Mouse (Mus musculus) erythroblast, adult 5-6 weeks (primary cell): ENCODE results near the gene Banf1. TPM values are rescaled to one million over a fixed set of nuclear protein-coding genes. Genes with fewer than 3 reads are reported as not detected.
"Not testable (repeated sequence)": the region's sequence is repeated elsewhere in the genome, so short reads cannot be mapped to it uniquely, and the experiment has no call there.

Source experiments
- ATAC-seq: replicated peaks from 2 replicates; pipeline ENCODE4 v1.8.0; 2016; ENCODE audit warnings: moderate number of reproducible peaks, mild to moderate bottlenecking, moderate TSS enrichment, inconsistent platforms; ENCODE audit not compliant: poor library complexity, low FRiP score, severe bottlenecking
- total RNA-seq, 2 experiments: library from RNA; stranded (forward) in 1 of 2; stranded (reverse) in 1 of 2; fragments of 150-400 nt in 1 of 2; fragments of 200-764, 138-1000 nt in 1 of 2; gene quantifications; 2 replicates each; pipeline versions ENCODE4 v1.2.3 to v1.2.4; 2015 to 2017; ENCODE audit warnings: low replicate concordance in 2 of 2

Banf1 gene
- 77.5 and 144 TPM in 2 replicates for total RNA-seq (2015; ENCODE audit: low replicate concordance)
- total RNA-seq (2017; ENCODE audit: low replicate concordance): 5.9 and 14.1 TPM in 2 replicates

DNA sequence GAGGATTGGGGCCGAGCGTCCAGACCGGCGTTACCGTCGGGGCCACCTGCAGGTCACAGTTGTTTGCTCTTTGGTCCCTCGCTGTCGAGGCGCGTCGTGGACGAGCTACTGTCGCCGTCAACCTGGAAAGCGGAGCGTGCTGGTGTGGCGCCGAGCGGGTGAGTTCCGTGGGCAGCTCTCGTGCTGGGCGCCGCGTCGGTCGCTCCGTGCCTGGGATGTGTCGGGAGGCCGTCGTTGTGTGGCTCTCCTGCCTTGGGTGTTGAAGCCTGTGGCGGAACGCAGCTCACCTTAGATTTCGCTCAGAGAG is at the start of gene Banf1:
Gene Banf1, minus strand, starts transcription at position 116 of the 307 bp plus-strand sequence.
- peak; percentile 50 for ATAC-seq

DNA sequence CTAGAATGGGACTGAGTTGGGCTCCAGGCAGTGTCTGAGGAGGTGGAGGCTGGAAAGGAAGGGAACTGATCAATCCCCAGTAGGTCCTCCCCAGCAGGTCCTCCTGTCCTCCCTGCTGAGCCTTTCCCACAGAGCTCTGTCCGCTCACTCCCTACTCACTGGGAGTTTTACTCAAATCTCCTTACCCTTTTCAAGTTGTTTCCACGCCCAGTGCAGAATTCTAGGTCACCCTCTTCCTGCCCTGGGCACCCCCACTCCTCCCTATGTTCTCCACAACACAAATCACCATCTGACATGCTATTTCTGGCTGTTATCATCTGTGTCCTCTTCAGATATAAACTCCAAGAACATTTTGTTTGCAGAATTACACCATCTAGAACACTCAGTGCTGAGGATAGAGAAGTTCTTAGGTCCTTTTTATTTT is 47.6 kb upstream of the Banf1 start:
- ATAC-seq: no peak

DNA sequence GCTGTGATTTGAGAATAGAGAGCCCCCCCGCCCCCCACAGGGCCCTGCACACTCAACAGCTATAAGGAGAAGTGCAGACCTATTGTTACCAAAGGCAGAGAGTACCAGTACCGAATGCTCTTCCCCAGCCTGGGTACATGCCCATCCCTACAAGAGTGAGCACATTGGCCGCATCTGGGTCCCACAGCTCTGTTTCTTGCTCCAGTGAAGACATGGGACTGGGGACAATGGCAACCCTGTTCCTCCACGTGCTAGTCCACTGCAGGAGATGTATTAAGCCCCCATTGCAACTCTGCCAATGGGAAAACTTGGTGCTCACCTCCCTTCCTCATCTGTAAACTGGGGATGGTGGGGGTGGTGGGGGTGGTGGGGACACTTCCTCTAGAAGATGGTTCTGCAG is 46.9 kb upstream of the Banf1 start:
- ATAC-seq: no peak

DNA sequence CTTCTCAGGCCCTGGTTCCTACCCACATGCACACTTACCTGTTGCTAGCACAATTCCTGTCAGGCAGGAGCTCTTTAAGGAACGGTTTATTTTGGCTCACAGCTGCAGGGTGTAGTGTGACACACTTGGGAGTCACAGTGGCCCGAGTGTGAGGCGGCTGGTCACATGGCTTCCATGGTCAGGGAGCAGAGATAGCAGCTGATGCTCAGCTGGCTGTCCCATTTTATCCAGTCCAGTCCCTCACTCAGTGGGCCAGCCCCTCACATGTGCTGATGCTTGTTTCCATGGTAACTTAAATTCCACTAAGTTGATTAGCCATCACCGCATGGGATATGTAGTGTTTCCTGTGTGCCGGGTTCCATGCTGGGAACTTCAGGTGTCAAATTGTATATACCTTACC is 45.0 kb upstream of the Banf1 start:
- ATAC-seq: no peak

DNA sequence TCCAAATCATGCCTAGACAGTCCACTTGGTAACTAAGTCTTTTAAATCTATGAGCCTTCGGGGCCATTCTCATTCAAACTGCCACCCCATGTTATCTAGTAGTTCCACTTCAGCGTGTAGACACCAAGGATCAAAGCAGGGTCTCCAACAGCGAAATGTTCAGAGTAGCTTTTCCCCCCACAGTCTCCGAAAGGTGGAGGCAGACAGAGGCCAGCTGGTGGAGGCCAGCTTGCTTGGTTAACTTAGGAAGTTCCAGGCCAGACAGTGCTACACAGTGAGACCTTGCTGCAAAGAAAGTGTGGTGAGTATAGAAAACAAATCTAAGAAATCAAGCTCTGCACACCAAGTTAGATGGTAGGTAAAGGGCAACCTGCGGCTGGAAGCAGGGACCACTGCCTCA is 43.7 kb upstream of the Banf1 start:
- no peak for ATAC-seq

DNA sequence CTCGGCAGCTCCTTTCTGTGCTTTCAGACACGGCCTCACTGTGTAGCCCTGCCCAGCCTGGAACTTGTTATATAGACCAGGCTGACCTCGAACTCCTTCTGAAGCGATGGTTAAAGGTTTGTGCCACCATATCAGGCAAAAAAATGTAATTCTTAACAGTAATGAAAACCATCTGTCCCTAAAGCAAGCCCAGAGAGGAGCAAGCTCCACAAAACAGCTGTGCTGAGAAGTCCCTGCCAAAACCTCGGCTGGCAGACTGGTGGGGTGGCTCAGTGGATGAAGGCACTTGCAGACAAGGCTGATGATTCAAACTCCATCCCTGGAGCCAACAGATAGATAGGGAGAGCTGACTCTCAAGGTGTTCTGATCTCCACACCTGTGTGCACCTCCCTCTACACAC is 42.1 kb upstream of the Banf1 start:
- no peak for ATAC-seq

DNA sequence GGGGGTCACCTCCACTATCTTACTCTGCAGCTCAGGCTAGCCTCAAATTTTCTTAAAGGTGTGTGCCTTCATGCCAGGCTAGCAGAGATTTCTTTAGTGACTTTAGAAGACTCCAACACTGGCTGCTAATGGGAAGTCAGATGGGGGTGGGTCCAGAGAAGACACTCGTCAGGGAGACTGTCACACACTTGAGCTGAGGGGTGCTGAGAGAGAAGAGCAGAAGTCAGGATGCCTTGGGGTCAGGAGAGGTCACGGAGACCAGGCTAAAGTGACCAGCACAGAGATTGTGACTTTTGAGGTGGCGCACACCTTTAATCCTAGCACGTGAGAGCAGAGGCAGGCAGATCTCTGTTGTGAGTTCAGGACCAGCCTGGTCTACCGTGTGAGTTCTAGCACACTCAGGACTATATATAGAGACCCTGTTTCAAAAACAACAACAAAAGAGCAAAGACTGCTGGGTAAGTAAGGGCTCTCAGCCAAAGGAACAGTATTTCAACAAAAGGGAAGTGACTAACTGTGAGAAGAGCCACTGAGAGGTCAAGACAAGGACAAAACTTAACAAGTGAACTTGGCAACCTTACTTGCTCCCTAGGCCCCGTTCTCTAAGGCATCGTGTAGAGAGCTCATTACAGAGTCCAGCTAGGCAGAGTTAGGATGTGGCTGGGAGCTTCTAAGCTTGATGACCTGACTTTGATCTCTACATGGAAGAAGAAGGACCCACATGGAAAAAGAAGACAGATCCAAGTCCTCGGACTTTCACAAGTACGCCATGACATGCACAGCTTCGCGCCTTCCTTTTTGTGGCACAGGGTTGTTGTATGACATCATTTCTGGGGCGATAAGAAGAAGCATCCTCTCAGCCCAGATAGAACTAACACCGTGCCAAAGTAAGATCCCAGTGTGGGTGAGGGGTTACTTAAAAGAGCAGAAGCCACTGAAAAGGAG is 41.4 kb upstream of the Banf1 start:
- ATAC-seq: no peak

DNA sequence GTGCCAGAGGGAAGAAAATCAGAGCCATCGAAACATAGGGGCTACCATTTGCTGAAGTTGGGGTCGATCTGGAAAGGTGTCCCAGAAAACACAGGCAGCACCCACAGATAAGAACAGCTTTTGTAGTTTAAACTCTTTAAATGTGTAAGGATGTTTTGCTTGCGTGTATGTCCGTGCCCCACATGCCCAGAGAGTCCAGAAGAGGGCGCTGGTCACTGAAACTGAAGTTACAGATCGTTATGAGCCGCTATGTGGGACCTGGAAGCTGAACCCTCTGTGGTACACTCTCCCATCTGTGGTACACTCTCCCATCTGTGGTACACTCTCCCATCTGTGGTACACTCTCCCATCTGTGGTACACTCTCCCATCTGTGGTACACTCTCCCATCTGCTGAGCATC is 40.2 kb upstream of the Banf1 start:
- ATAC-seq: peak; percentile 84

DNA sequence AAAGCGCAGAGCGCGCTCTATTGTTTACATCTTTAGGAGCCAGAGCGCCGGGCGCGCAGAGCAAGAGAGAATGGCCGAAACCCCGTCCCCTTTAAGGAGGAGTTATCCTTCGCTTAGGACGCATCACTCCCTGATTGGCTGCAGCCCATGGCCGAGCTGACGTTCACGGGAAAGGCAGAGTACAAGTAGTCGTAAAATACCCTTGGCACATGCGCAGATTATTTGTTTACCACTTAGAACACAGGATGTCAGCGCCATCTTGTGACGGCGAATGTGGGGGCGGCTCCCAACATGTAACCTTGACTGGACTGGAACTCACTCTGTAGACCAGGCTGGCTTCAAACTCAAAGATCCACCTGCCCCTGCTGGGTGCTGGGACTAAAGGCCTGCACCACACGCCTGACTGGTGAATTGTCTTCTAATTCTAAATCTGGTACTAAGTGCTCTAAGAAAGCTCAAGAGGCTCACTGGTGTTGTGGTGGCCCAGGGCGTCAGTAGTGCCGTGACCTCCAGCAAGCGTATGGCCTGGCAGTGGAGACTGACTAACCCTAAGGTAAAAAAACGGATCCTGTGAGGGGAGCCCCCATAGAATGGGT is 39.7 kb upstream of the Banf1 start:
- ATAC-seq: peak; percentile 60

DNA sequence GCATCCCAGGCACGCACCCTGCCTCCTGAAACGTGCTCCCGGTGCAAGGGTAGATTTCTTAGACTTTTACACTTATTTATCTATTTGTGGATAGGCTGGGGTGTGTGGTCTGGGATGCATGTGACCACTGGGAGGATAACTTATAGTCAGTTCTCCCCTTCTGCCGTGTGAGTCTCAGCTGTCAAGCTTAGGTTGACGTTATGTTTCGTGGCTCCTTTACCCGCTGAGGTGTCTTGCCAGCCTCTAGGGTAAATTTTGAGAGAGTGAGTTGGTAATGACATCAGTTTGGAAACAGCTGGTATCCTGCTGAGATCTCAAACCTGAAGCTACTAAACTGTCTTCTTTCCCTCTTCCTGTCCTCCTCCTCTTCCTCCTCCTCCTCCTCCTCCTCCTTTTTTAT is 39.0 kb upstream of the Banf1 start:
- peak; percentile 65 for ATAC-seq

DNA sequence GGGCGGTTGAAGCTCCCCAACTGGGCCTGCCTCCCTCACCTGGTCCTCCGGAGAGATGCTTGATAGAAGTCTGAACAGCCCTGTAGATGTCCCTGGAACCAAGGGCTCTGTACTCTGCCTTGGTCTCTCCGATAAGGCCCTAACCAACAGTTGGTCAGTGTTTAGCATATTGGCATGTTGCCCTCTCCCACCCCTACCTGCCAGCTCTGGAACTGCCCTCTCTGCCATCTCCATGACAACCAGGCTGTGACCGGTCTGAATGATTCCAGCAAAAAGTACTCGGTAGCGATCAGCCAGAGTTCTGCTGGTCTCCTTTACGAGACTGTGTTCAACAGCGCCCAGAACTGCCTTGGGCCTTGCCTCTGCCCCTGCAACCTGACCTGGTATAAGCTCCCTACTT is 35.3 kb upstream of the Banf1 start, which contains the start of gene Tsga10ip:
Gene Tsga10ip, minus strand, starts transcription at position 234 of the 400 bp plus-strand sequence.
- ATAC-seq: no peak

DNA sequence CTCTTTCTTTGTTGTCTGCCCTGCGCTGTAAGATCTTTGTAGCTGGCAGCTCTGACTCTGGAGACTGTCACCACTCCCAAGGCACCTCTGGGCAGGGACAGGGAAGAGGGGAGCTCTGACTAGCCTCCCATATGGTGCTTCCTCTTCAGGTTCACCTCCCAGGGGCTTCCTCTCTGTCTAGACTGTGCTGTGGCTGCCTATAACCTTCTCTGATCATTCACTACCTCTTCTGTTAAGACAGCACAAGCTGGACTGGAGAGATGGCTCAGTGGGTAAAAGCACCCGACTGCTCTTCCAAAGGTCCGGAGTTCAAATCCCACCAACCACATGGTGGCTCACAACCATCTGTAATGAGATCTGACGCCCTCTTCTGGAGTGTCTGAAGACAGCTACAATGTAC is 34.1 kb upstream of the Banf1 start:
- not testable (repeated sequence) for ATAC-seq

DNA sequence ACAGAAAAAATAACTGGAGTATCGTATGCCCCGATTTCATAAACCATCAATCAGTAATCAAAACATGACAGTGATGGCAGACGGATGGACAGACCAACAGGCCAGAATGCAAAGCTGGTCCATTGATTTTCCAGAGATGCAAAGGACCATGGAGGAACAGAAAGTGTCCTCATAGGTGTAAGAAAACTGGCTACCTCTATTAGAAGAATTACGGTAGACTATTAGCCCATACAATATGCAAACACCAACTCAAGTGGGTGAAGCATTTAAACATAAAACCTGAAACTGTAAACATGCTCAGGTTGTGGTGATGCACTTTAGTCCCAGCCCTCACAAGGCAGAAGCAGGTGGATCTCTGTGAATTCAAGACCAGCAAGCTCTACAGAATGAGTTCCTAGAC is 28.4 kb upstream of the Banf1 start:
- ATAC-seq: no peak

DNA sequence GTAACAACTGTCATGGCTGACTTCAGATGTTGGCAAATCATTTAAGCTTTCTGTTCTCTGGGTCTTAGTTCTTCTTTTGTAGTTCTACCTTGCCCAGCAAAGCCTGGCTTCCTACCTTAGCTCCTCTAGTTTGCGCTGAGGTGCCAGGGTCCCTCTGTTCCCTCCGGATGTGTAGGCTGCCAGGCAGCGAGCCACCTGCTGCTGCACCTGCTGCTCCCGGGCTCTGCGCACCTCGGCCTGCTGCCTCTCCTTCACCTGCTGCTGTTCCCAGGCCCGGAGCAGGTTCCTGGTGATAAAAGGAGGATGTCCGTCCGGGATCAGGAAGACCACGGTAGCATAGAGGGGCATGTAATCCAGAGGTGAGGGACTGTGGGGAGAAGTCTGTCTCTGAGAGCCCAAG is 27.2 kb upstream of the Banf1 start:
- no peak for ATAC-seq

DNA sequence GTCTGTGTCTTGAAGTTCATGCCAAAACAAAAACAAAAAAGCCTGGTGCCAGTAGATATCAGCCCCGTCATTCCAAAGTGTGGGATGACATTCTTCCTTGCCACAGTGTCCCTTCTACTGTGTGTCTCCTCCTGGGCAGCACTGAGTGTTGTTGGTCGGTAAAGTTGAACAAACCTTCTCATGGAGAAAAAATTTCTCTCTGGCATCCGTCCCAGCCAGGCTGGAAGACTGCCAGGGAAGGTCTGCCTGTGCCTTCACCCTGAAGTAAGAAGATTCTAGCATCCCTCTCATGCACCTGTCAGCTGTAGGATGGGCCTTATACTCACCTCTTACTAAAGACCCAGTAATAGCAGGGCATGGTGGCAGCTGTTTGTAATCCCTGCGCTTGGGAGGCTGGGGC is 25.9 kb upstream of the Banf1 start:
- ATAC-seq: no peak

DNA sequence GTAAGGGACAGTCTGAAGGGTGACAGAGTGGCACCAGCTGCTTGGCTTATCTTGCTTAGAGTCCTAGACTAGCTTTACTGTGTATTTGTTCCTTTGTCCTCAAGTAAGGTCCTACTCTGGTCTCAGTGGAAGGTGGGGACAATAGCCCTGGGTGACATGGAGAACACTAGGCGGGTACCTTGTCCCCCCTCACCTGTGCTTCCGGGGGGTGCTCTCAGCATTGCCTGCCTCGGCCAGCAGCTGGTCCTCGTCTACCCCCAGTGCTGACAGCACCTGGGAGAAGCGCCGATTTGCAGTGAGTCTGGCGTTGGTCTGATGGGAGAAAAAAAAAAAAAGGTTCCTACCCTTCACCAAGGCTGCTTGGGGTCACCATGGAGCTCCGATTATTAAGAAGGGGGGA is 23.4 kb upstream of the Banf1 start:
- ATAC-seq: no peak

DNA sequence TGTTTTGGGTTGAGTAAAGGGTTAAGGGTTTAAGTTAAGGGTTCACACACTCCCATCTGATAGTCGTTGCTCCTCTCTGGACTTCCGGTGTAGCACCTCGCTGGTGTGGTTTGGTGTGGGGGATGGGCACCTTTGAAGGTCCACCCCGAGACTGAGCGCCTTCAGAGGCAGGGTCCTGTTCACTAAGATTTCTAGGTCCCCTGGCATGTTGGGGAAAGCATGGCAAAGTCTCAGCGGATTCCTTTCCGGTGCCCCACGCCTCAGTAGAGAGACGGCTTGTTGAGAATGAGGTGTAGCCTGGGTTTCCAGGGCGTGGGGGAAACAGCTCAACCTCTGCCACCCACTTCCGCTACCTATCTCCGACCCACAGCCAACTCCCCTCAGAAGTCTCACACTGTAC is 22.7 kb upstream of the Banf1 start:
- peak; percentile 41 for ATAC-seq

DNA sequence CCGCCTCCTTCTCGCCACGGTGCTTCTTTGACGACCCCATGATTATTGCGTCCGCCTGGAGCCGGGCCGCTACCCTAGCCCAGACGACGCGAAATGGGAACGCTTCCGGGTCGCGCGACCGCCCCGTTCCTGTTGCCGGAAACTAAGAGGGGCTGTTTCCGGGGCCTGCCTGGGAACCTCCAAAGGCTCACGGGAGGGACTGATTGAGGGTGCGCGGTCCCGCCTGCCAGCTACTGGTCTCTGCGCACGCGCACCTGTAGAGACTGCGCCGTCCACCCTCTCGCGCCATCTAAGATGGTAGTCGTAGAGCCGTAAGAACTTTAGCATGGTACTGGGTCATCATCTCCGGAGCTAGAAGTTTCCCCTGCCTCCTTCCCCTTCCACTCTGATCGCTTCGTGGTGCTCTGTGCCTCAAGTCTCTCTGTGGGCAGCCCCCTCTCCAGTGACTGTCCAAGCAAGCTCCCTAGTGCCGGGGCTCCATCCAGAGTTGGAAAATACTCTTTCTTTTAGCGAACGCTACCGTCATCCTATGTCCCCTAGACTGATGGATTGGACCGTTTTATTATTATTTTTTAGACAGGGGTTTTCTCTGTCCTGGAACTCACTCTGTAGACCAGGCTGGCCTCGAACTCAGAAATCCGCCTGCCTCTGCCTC is 21.7 kb upstream of the Banf1 start, which contains the start of gene Sart1:
Gene Sart1, minus strand, starts transcription at position 116 of the 655 bp plus-strand sequence.
- ATAC-seq: peak; percentile 96

DNA sequence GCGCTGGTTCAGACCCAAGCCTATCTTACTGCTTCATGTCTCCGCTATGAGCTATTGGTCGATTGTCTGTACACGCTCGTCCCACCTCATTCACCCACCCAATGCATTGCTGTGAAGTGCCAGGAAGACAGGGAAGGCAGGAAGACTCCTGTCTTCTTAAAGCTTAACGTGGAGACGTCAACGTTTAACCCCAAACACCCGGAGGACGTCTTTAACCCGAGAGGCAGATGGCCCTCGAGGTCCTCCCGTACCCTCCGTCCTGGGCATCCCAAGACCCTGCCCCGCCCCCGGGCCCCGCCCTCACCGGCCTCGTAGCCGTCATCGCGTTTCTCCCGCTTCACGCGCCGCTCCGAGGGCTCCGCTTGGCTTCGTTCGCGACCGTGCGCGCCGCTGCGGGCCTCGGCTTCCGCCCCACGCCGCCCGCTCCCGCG is 21.1 kb upstream of the Banf1 start:
- no peak for ATAC-seq

DNA sequence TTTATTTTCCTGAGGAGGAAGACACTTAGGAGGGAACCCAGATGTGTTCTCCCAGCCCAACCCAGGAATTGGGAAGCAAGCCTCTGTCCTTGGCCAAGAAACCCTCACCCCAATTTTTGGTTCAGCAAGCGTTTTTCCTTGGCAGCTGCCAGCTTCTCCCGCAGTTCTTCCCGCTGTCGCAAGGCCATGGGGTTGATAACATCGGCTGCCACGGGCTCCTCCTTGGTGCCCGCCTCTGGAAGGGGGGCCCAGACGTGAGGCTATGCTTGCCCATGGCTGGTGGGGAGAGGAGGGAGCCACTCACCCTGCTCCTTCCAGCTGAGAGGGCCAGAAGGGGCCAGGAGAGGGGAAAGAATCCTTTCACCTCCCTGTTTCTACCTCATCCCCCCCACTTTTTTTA is 17.7 kb upstream of the Banf1 start:
- no peak for ATAC-seq

DNA sequence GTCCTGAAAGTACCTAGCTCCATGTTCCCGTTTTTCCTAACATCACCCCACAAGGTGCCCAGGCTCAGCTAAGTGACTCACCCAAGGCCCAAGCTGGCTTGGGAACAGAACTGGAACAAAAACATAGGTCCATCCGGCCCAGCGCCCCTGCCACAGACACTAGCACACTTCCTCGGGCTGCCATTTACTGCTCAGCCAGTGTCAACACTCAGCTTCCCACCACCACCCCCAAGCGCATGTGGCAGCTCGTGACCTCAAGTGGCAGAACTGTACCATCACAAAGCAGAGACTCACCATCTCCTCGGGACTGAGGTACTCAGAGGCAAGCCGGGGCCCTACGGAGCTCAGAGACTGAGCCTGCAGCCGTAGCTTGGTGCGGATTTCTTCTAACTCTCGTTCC is 16.4 kb upstream of the Banf1 start:
- ATAC-seq: no peak
